Mouse (Mus musculus) spleen, adult 18-20 months (tissue): ENCODE measurements around the gene Esr2.
"Not testable (repeated sequence)": the region's sequence is repeated elsewhere in the genome, so short reads cannot be mapped to it uniquely, and the experiment has no call there.

Source experiments
- DNase-seq, 2 experiments: peaks; one replicate each; pipeline ENCODE4 v3.0.0; 2022; ENCODE audit warnings: mixed read lengths in 2 of 2

Gene Esr2

GRCm38 (mm10) chr12:76177000-76177863 is at the start of gene Esr2:
Gene Esr2 (minus strand): TSS chr12:76177259.
- peak in 1 of 2 experiments; percentile 28 for DNase-seq

GRCm38 (mm10) chr12:76222104-76222503 is 45.0 kb upstream of the Esr2 start:
- not testable (repeated sequence) for DNase-seq

- no peak for DNase-seq
Observed at GRCm38 (mm10) chr12:76216716-76217115, 39.7 kb upstream of the Esr2 start.

GRCm38 (mm10) chr12:76215121-76215520 is 38.1 kb upstream of the Esr2 start:
- DNase-seq, result no peak

- DNase-seq, result no peak
Observed at GRCm38 (mm10) chr12:76209429-76209974, 32.4 kb upstream of the Esr2 start.

DNA sequence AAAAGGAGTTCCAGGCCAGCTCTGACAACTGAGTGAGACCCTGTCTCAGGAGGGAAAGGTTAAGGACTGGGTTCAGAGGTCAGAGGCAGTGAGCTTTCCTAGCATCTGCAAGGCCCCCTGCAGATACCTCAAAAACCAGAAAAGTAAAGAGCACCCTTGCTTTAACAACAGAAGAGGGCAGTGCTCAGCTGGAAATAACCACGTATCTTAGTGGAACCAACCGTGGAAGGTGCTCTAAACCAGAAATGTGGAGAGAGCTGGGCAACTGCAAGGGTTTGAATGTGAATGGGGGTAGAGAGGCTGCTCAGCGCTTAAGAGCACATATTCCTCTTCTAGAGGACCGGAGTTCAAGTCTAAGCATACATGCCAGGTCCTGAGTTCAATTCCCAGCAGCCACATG is 23.3 kb upstream of the Esr2 start:
- no peak for DNase-seq

DNA sequence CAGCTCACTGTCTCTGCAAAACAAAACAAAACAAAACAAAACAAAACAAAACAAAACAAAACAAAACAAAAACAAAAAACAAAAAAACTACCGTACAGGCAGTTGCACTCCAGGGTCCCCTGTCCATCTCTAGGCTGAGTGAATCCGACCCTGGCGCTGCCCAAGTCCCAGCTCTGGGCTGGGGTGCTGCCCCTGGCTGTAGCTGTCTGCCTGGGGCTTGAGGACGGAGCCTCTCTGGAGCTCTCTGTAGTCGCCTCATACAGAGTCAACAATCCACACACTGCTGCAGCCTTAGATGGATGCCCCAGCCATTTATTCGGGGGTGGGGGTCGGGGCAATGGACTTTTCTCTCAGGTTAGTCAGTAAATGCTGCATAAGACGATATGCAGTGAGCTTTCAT is 20.0 kb upstream of the Esr2 start:
- no peak for DNase-seq

DNA sequence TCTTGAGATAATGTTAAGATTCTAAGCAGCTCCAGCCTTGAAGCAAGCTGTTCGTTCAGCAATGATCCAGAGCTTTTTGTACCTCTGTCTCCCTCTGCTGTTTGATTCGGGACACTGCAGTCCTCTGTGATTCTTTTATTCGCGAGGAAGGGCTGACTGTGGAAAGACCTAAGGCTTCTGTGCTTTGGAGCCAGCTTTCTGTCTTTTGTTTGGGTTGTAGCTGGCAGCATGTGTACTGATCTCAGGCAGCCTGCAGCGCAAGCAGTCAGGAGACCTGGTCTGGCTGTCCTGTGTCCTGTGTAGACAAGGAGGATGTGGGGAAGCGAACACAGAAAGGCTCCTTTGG is 19.6 kb upstream of the Esr2 start:
- DNase-seq, result peak; percentile 19 to 67

DNA sequence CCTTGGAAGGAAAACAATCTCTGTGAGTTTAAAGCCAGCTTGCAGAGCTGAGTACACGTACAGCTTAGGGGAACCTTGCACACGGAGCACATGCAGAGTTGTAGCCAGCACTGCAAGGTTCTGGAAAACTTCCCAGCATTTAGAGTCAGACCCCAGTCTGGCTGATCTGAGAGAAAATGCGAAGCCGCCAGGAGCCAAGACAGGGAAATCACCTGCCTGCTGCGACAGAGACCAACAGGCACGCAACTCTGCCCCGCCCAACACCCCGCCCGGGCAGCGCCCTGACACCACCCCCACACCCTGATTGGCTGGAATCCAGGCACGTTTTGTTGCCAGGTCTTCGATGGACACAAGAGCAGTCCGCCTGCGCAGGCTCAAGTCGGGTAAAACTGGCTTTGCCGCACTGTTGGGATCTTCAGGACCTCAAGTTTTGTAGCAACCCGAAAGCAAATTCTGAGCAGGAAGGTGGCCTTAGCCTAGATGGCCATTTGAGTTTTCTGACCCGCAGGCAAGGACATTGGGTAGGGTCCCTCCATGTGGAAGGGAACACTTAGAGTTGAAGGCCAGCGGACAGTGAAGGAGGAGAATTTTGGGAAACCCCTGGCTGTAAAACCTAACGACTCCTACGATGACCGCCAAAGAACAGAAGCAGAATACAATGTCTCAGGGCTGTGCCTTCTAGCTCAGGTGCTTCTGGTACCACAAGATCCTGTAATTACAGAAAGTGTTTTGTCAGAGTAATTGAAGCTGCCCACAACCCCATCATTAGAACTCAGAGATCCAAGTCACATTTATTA is 19.1 kb upstream of the Esr2 start:
- DNase-seq, result peak; percentile 72 to 80

GRCm38 (mm10) chr12:76194526-76194925 is 17.5 kb upstream of the Esr2 start:
- no peak for DNase-seq

DNA sequence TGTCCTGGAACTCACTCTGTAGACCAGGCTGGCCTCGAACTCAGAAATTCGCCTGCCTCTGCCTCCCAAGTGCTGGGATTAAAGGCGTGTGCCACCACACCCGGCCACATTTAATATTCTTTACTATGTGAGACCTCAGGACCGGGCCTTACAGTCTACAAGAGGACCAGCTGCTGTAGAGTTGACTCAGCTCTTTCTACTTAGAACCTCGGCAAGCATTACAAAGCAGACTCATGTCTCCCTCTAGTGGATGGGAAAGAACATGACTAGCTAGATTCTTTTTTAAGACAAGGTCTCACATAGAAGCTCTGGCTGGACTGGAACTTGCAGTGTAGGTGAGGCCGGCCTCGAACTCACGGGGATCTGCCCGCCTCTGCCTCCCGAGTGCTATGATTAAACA is 13.9 kb upstream of the Esr2 start:
- DNase-seq, result no peak

- no peak for DNase-seq
Observed at GRCm38 (mm10) chr12:76187849-76188248, 10.8 kb upstream of the Esr2 start.

- DNase-seq, result no peak
Observed at GRCm38 (mm10) chr12:76186473-76186872, 9.4 kb upstream of the Esr2 start.

DNA sequence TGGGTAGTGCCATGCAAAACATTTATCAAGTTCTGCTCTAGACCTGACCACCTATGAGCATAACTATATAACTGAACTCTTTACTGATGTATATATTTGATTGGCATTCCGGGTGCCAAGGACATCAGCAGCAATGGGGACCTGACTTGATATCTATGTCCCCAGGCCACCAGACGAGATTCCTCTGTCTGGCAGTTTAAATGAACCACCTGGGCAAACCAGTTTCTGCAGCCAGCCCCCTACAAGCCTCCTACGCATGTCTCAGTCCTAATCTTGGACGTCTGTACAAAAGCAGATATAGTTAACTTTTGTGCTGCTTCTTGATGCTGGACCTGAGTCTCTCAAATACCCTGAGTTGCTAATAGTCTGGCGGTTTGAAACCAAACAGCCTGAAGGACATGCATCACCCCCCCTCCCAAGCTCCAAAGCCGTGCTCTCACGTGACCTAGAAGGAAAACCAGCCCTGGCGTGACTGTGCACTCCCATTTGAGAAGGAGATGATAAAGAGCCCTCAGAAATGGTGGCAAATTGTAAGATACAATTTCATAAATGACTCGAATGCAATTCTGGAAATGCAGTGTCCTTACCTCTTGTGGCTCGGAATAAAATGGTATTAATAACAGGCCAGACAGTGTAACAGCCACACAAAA is 8.2 kb upstream of the Esr2 start:
- DNase-seq, result no peak

GRCm38 (mm10) chr12:76184271-76184670 is 7.2 kb upstream of the Esr2 start:
- no peak for DNase-seq

GRCm38 (mm10) chr12:76182831-76183230 is 5.8 kb upstream of the Esr2 start:
- no peak for DNase-seq

GRCm38 (mm10) chr12:76181471-76181870 is 4.4 kb upstream of the Esr2 start:
- no peak for DNase-seq

GRCm38 (mm10) chr12:76180442-76180841 is 3.4 kb upstream of the Esr2 start:
- no peak for DNase-seq

DNA sequence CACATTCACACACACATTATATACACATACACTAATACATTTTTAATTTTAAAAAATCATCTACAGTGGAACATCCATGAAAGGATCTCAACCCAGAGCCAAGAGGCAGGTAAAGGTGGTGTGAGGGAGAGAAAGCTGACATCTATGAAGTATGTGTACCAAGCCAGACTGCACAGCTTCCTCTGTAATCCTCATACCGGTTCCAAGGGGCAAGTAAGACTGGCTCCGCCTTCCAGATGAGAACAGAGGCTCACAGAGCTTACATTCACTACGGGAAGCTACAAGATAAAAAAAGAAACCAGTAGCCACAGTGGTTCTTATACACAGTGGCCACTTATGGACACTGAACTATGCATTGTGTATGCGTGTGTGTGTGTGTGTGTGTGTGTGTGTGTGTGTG is 2.5 kb upstream of the Esr2 start:
- DNase-seq, result no peak

GRCm38 (mm10) chr12:76179051-76179450 is 2.0 kb upstream of the Esr2 start:
- DNase-seq, result no peak

DNA sequence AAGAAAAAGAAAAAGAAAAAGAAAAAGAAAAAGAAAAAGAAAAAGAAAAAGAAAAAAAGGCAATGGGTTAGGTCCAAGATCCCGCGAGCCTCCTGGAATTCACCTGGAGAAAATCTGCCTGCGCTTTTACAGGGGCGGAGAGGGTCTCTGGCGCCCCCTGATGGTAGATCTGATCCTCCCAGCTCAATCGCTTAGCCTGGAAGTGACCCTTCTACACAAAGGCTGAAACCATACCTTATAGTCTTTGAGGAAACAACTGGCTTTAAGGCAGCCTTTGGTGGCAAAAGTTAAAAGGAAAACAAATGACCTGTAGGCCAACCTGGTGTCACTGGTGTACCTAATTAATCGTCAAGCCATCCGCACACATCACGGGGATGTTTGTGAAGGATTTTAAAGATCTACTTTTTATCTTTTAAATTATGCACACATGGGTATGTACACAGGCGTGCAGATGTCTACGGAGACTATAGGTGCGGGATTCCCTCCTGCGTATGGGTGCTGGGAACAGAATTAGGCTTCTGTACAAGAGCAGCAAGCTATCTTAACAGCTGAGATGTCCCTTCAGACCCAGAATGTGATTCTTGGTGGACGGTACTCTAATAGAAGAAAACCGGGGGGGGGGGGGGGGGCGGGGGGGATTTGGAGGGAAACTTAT is 932 bp upstream of the Esr2 start:
- peak; percentile 20 to 70 for DNase-seq

DNA sequence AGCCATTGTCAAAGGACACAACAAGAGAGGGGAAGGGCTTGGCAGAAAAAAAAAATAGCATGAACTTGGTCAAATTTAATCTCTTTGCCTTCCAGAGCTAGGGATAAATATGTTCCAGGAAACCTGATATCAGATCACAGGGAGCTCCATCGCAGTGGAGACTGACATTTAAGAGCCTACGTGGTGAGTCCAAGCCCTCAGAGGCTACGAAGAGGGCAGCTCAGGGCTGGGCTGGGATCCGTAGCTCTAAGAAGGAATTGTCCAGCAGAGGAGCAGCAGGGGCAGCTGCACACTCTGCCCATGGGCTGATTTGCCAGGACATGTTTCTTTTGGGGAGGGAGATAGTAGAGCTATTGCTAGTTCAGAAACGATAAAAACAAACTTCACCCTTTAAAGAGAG is 11.4 kb downstream of the Esr2 start:
- no peak for DNase-seq

DNA sequence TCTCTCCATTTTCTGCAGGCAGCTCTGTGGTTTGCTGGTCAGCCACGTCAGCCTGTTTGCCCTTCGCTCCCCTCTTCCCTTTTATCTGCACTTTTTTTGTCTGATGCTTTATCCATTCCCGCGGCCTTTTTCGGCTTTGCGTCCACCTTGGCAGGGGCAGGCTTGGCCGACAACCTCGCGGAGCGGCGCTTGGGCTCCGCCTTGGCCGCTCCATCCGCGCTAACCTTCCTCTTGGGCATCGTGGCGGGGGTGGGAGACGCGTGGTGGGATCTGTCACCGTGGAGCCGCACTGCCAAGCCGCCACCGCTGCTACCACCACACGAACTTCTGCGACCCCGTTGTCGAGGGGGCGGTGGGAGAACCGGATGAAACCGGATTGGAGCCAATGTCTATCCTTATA is 24.7 kb downstream of the Esr2 start:
- not testable (repeated sequence) for DNase-seq
